Mouse (Mus musculus): Measurements from ENCODE around the gene Coq6. TPM values are rescaled to one million over a fixed set of nuclear protein-coding genes. Genes with fewer than 3 reads are reported as not detected.

The Coq6 gene
- polyA plus RNA-seq, 2 experiments from 2014 or later, result 20.4 to 31.5 TPM

DNA sequence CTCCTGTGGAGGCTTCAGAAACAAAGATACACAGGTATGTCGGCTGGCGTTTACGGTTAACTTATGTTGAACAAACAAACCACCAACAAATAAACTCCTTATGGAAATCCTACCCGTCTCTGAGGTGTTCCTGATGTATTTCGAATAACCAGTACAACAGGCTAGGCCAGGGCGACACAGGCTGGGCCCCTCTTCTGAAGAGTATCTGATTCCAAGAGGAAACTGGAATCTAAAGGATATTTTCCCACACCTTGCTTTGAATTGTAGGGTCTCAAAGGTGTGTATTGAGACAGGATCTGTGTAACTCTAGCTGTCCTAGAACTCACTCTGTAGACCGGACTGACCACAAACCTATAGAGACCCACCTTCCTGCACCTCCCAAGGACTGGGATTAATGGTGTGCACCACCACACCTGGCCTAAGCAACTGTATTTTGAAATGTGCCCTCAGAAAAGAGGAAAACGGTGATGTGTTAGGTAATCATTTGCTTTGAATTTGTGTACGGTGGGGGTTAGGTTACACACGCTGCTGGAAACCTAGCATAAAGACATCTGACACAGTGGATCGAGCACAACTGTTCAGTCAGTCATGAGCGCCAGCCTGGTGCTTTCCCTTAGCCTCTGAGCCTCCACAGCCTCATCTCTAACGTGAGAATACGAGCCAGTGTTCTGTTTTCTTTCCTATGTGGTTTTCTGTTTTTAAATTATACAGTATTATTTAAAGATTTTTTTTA lies 35.7 kb downstream of the Coq6 start:
- ATAC-seq, result no peak

DNA sequence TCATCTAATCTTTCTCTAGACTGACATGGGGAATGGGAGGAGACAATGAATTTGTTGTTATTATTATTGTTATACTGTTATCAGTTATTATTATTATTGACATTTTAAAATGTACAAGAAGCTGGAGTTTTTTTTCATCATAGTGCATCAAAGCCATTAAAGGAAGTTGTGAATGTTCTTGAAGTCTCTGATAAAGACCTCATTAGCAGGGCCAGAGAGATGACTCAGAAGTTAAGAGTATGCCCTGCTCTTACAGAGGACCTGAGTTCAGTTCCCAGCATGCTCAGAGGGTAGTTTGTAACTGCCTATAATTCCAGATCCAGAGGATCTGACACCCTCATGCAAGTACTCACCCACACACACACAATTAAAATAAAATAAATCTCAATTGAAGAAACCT lies 36.2 kb downstream of the Coq6 start:
- no peak for ATAC-seq

DNA sequence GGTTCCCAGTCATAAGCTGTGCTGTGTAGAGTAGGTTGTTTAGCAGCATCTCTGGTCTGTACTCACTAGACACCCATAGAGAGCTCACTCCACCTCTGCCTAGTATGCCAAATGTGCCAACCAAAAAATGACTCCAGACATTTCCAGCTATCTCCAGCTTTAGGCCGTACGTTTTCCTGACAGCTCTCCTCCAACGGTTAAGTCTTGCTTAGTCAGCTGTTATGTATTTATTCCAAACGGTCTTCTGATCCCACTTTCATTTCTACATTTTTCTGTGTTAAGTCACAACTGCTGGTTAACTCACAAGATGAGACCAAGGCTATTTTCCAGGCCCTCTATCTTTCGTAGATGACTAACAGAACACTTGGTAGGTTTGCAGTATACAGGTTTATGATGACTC lies 37.2 kb downstream of the Coq6 start:
- ATAC-seq, result no peak

- no peak for ATAC-seq
Observed at GRCm38 (mm10) chr12:84399135-84399534, 37.7 kb downstream of the Coq6 start.

DNA sequence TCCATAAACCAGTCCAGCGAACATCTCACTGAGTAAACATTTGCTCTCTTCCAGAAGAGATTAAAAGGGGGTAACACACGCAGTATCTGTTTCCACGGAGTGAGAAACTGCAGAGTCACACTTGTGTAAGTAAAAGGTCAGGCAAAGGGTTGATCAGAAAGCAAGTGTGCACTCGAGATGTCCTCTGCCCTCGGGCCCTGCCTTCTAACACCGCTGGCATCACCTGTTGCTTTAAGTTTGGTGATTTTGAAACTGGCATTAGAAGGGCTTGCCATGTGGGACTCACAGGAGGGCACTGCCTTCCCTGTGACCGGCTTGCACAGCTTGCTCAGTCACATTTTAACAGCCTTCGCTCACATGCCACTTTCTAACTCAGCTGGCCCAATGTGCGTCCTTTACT lies 38.2 kb downstream of the Coq6 start:
- ATAC-seq, result no peak

- ATAC-seq, result no peak
Observed at GRCm38 (mm10) chr12:84400068-84400467, 38.6 kb downstream of the Coq6 start.

DNA sequence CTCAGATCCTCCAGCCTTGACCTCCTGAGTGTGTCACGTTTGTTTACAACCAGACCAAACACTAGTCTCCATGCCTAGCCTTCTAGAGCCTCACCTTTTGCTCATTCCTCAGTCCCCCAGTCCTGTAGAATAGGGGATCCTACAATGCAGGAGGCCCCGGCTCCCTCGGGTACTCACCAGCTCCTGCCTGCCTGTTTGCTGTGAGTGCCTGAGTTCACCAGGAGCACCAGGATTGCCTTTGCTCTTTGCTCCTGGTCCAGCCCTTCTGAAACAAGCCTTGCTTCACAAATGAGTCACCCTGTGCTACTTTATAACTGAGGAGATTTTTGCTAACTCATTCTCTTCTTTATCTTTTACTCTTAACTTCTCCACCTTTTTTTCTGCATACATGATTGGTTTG lies 39.2 kb downstream of the Coq6 start:
- ATAC-seq, result no peak

- no peak for ATAC-seq
Observed at GRCm38 (mm10) chr12:84402923-84403322, 41.5 kb downstream of the Coq6 start.

- ATAC-seq, result no peak
Observed at GRCm38 (mm10) chr12:84404541-84404940, 43.1 kb downstream of the Coq6 start.

DNA sequence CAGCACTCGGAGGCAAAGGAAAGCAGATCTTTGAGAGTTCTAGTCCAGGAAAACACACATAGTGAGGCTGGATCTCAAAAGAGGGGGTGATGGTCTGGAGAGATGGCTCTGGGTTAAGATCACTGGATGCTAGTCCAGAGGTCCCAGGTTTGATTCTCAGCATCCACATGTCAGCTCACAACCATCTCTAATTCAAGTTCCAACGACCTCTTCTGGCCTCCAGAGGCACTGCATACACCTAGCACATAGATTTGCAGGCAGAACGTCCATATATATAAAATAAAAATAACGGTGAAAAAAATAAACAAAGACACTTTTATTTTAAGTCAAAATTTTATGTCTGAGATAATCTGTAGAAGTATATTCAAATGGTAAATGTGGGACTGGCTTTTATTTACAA lies 45.8 kb downstream of the Coq6 start:
- ATAC-seq, result no peak

DNA sequence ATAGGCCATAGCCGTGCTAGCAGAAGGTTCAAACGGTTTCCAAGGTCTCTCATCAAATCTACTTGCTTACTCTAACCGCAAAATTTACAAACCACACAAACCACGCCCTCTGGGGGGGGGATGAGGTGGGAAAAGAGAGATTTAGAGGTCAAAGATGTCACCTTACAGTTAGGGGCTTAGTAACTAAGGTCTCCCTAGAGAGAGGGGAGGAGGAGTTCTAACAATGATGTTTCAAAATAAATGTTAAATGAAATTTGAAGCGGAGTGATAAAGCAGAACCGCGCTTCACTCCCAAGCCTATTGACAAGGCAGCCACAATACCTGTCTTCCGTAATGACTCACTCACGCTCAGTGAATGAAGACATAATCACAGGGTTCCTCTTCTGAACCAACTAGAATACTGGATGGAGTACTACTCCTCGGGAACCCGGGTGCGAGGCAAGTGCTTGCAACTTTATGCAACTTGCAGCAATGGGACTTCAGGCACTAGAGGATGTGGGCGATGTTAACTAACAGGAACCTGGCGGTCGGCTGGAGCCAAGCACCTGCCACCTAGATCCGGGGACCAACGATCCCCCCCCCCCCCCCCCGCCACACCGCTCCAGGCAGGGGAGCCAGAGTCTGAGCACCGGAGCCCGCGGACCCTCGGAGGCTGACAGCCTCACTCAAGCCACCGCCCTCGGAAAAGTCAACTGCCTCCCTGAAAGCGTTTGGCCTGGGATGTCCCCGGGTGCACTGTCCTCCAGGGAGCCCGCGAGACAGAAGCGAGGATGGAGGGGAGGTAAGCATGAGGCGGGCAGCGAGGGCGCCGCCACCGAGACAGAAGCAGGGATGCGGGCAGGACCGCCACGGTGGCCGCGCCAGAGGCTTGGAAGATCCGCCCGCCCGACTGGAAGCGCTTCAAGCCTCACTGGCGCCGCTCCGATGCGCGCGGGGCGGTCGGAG lies 46.7 kb downstream of the Coq6 start:
- ATAC-seq, result peak; percentile 70

GRCm38 (mm10) chr12:84408819-84409507 lies 47.5 kb downstream of the Coq6 start, which contains the start of the genes Entpd5 and Bbof1:
TSS of gene Entpd5 (minus strand) at chr12:84409029.
TSS of gene Bbof1 (plus strand) at chr12:84409071.
- peak; percentile 80 for ATAC-seq

DNA sequence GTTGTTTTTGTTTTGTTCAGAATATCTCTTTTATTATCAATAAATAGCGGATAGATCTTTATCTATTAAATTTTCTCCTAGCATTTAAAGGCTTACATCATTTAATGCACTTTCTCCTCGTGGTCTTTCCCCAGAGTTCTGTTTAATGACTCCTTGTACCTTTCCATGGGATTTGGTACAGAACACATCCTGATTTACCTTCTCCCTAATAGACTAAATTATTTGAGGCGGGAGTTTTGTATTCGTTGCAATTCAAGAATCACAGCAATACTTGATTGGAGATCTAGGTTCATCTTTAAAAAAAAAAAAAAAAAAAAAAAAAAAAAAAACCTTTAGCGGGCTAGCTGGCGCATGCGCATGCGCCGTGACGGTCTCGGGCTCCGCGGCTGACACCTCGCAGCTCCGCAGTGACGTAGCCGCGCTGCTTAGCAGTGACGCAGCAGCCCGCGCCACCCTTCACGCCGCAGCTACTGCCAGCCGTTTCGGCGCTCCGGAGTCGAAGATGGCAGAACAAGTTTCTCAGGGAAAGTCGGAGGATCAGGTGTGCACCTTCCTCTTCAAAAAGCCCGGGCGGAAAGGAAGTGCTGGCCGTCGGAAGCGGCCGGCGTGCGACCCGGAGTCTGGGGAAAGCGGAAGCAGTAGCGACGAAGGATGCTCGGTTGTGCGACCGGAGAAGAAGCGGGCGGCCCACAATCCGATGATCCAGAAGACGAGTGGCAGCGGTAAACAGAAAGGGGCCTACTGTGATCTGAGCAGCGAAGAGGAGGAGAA lies 55.6 kb downstream of the Coq6 start, which contains the start of gene Rnf113a2:
Rnf113a2 (plus strand) TSS at position 363 of the 771 bp plus-strand sequence.
- peak; percentile 93 for ATAC-seq

DNA sequence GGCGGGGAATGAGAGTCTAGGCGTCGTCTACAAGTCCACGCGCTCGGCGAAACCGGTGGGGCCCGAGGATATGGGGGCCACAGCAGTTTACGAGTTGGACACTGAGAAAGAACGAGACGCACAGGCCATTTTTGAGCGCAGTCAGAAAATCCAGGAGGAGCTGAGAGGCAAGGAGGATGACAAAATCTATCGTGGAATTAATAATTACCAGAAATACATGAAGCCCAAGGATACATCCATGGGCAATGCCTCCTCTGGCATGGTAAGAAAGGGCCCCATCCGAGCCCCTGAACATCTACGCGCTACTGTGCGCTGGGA lies 56.1 kb downstream of the Coq6 start:
- no peak for ATAC-seq

Other genes starting within 250 kb of the Coq6 start
- gene Dnal1, start 247.3 kb upstream of the Coq6 start, polyA plus RNA-seq (2017; shearing (Covaris generic)), result under 1 TPM in 1 of 2 experiments, not detected in 1; 0.81 TPM
- not detected for gene Pnma1, start 213.2 kb upstream of the Coq6 start, polyA plus RNA-seq (2017; shearing (Covaris generic))
- gene Elmsan1, start 142.8 kb upstream of the Coq6 start, polyA plus RNA-seq (2017; shearing (Covaris generic)), result 1 to 10 TPM; 6.8 to 7.1 TPM
- 10 to 100 TPM; 41.0 to 42.5 TPM for gene Ptgr2, start 76.4 kb upstream of the Coq6 start, polyA plus RNA-seq (2017; shearing (Covaris generic))
- gene Zfp410, start 44.8 kb upstream of the Coq6 start, polyA plus RNA-seq (2017; shearing (Covaris generic)), result 10 to 100 TPM; 41.1 to 54.8 TPM
- gene Fam161b, start 176 bp downstream of the Coq6 start, polyA plus RNA-seq (2017; shearing (Covaris generic)), result under 1 TPM; 0.25 to 0.95 TPM
- gene Entpd5, start 47.4 kb downstream of the Coq6 start, polyA plus RNA-seq (2017; shearing (Covaris generic)), result 10 to 100 TPM; 21.1 to 26.9 TPM
- under 1 TPM in 1 of 2 experiments, not detected in 1; 0.91 TPM for gene Bbof1, start 47.4 kb downstream of the Coq6 start, polyA plus RNA-seq (2017; shearing (Covaris generic))
- 10 to 100 TPM; 35.6 to 36.6 TPM for gene Rnf113a2, start 55.5 kb downstream of the Coq6 start, polyA plus RNA-seq (2017; shearing (Covaris generic))
- gene Aldh6a1, start 89.3 kb downstream of the Coq6 start, polyA plus RNA-seq (2017; shearing (Covaris generic)), result 10 to 100 TPM in 1 of 2 experiments, 1 to 10 TPM in 1; 7.3 to 10.9 TPM
- 10 to 100 TPM; 20.8 to 23.2 TPM for gene Lin52, start 89.8 kb downstream of the Coq6 start, polyA plus RNA-seq (2017; shearing (Covaris generic))
- not detected for gene Vsx2, start 208.1 kb downstream of the Coq6 start, polyA plus RNA-seq (2017; shearing (Covaris generic))

All from activated CD4-positive, CD25-positive, alpha-beta regulatory T cell, adult 4 months (primary cell).